Mouse (Mus musculus) WW6 (cell line): ENCODE results near the gene Noct.
"Not testable (repeated sequence)": the region's sequence is repeated elsewhere in the genome, so short reads cannot be mapped to it uniquely, and the experiment has no call there.

Experiments
- DNase-seq: peaks from one replicate; pipeline ENCODE4 v3.0.0-alpha.2; 2013; ENCODE audit warnings: low read depth, low spot score

Noct gene

GRCm38 (mm10) chr3:51224363-51225225 is at the start of gene Noct:
Gene Noct (plus strand): TSS chr3:51224447.
- peak; percentile 75 for DNase-seq

GRCm38 (mm10) chr3:51178158-51178557 is 46.1 kb upstream of the Noct start:
- no peak for DNase-seq

GRCm38 (mm10) chr3:51179460-51180146 is 44.6 kb upstream of the Noct start:
- no peak for DNase-seq

- no peak for DNase-seq
These were observed 43.8 kb upstream of the Noct start for GRCm38 (mm10) chr3:51180341-51180940.

GRCm38 (mm10) chr3:51182455-51182854 is 41.8 kb upstream of the Noct start:
- no peak for DNase-seq

- DNase-seq = not testable (repeated sequence)
These were observed 40.7 kb upstream of the Noct start for GRCm38 (mm10) chr3:51183508-51183907.

GRCm38 (mm10) chr3:51183967-51184366 is 40.3 kb upstream of the Noct start:
- DNase-seq = not testable (repeated sequence)

GRCm38 (mm10) chr3:51184715-51185114 is 39.5 kb upstream of the Noct start:
- no peak for DNase-seq

- DNase-seq = no peak
These were observed 38.8 kb upstream of the Noct start for GRCm38 (mm10) chr3:51185406-51185805.

- DNase-seq = no peak
These were observed 30.2 kb upstream of the Noct start for GRCm38 (mm10) chr3:51194075-51194474.

GRCm38 (mm10) chr3:51195321-51195720 is 28.9 kb upstream of the Noct start:
- no peak for DNase-seq

GRCm38 (mm10) chr3:51195736-51196135 is 28.5 kb upstream of the Noct start:
- DNase-seq = no peak

- DNase-seq = no peak
These were observed 27.5 kb upstream of the Noct start for GRCm38 (mm10) chr3:51196724-51197111.

- DNase-seq = no peak
These were observed 27.0 kb upstream of the Noct start for GRCm38 (mm10) chr3:51197112-51197731.

- DNase-seq = no peak
These were observed 26.0 kb upstream of the Noct start for GRCm38 (mm10) chr3:51198291-51198690.

GRCm38 (mm10) chr3:51199130-51199529 is 25.1 kb upstream of the Noct start:
- DNase-seq = no peak

- no peak for DNase-seq
These were observed 23.9 kb upstream of the Noct start for GRCm38 (mm10) chr3:51200311-51200710.

- no peak for DNase-seq
These were observed 23.4 kb upstream of the Noct start for GRCm38 (mm10) chr3:51200894-51201293.

- DNase-seq = no peak
These were observed 22.3 kb upstream of the Noct start for GRCm38 (mm10) chr3:51201986-51202385.

GRCm38 (mm10) chr3:51202491-51202987 is 21.7 kb upstream of the Noct start:
- DNase-seq = no peak

GRCm38 (mm10) chr3:51203906-51204305 is 20.3 kb upstream of the Noct start:
- no peak for DNase-seq

- no peak for DNase-seq
These were observed 19.8 kb upstream of the Noct start for GRCm38 (mm10) chr3:51204441-51204840.
